Mouse (Mus musculus) cerebellum, adult 9-11 months (tissue): ENCODE measurements around the gene Card6.

Experiments used
- DNase-seq: peaks from one replicate; pipeline ENCODE4 v3.0.0; 2022

Card6 gene

GRCm38 (mm10) chr15:5081235-5081634 lies 27.1 kb downstream of the Card6 start:
- DNase-seq: no peak

GRCm38 (mm10) chr15:5068801-5069518 lies 39.4 kb downstream of the Card6 start:
- DNase-seq: peak; percentile 30

DNA sequence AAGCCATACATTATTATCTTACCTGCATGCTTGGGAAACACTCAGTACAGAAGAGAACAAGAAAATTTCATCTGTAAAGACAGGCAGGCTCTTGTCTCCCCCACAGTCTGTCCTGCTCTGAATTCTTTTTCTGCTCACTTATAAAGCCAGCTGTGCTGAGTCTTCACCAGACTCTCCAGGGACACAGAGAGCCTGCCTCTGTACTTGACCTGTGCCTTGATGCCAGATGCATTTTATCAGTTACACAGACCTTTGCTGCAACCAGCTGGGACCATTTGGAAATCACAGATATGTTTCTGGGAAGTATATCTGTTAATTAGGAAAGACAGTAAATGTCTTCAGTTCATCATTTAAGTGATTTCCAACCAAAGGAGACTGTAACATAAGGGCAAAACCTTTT lies 44.7 kb downstream of the Card6 start, which contains the start of gene C7:
Gene C7 (minus strand): TSS at position 106 of the 400 bp plus-strand sequence.
- DNase-seq: no peak
